Mouse (Mus musculus): ENCODE data around the gene Clmn. TPM values are rescaled to one million over a fixed set of nuclear protein-coding genes. Genes with fewer than 3 reads are reported as not detected.

Gene Clmn
- polyA plus RNA-seq, 1 experiment: 0.05 TPM

DNA sequence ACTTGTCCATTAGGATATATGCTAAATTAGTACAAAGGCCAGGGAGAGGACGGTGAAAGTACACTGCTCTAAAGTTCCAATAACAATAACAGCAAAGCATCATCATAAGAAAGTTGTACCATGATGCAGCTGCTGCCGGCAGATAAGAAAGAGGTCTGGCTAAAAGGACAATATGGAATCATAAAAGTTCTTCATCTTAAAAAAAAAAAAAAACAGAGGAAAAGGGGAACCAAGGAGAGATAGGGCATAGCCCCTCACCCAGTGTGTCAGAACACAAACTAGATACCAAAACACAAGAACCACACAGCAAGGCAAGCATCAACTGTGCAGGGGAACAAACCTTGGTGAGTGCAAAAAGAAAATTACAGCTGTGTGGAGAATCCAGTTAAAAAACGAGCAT is 27.4 kb upstream of the Clmn start:
- TF ChIP-seq FOSL1 (IDR thresholded peaks at IDR 0.05; ENCODE audit: insufficient read depth, low read length, poor library complexity, severe bottlenecking) (no peak), MYOD1 (IDR thresholded peaks at IDR 0.05; ENCODE audit: control insufficient read depth, insufficient read length, low read depth) (no peak), USF1 (IDR thresholded peaks at IDR 0.05; ENCODE audit: low read depth) (no peak), CEBPB (IDR thresholded peaks at IDR 0.05; ENCODE audit: low read depth) (no peak), MAX (IDR thresholded peaks at IDR 0.05) (no peak), CTCF (IDR thresholded peaks at IDR 0.05; ENCODE audit: control insufficient read depth, insufficient read depth, insufficient read length) (no peak), MYOG (IDR thresholded peaks at IDR 0.05; ENCODE audit: control insufficient read depth, extremely low read depth, insufficient read length) (no peak)
- Histone ChIP-seq H3K79me2 (ENCODE audit: control insufficient read depth, insufficient read depth) (no peaks in the 10 kb centered on the region), H3K27me3 (ENCODE audit: control insufficient read depth, insufficient read depth, insufficient read length) (peaks cover 27% of the 10 kb centered on the region), H3K4me3 (ENCODE audit: insufficient read depth, poor library complexity, severe bottlenecking) (no peak overlapping the region), H3ac (ENCODE audit: control insufficient read depth, insufficient read length, low read depth) (no peak overlapping the region), H3K79me3 (ENCODE audit: low read depth) (no peaks in the 10 kb centered on the region), H3K36me3 (ENCODE audit: control insufficient read depth, insufficient read depth) (no peaks in the 10 kb centered on the region)

DNA sequence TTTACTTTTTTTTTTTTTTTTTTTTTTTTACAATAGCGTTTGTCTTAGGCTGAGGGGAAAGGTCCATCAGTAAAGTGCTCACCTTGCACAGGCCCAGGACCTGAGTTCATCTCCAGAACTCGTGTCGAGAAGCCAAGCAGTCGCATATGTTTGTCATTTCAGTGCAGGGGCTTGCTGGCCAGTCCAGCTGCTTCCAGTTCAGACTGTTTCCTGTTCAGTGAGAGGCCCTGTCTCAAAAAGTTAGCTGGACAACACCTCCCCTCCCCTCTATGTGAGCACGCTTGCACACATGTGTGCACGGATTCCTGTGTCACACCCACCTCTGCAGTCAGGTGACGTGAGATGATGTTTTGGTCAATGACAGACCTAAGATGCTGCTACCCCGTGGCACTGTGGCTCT is 25.2 kb upstream of the Clmn start:
- TF ChIP-seq MYOG (IDR thresholded peaks at IDR 0.05; ENCODE audit: control insufficient read depth, extremely low read depth, insufficient read length): no peak
- no peak for TF ChIP-seq MYOD1 (IDR thresholded peaks at IDR 0.05; ENCODE audit: control insufficient read depth, insufficient read length, low read depth)
- TF ChIP-seq FOSL1 (IDR thresholded peaks at IDR 0.05; ENCODE audit: insufficient read depth, low read length, poor library complexity, severe bottlenecking): no peak
- no peak for TF ChIP-seq MAX (IDR thresholded peaks at IDR 0.05)
- no peak for TF ChIP-seq USF1 (IDR thresholded peaks at IDR 0.05; ENCODE audit: low read depth)
- no peak for TF ChIP-seq CEBPB (IDR thresholded peaks at IDR 0.05; ENCODE audit: low read depth)
- TF ChIP-seq CTCF (IDR thresholded peaks at IDR 0.05; ENCODE audit: control insufficient read depth, insufficient read depth, insufficient read length): no peak
- Histone ChIP-seq H3ac (ENCODE audit: control insufficient read depth, insufficient read length, low read depth) (no peak overlapping the region), H3K4me3 (ENCODE audit: insufficient read depth, poor library complexity, severe bottlenecking) (no peak overlapping the region), H3K79me3 (ENCODE audit: low read depth) (no peaks in the 10 kb centered on the region), H3K27me3 (ENCODE audit: control insufficient read depth, insufficient read depth, insufficient read length) (peaks cover 16% of the 10 kb centered on the region), H3K36me3 (ENCODE audit: control insufficient read depth, insufficient read depth) (no peaks in the 10 kb centered on the region), H3K79me2 (ENCODE audit: control insufficient read depth, insufficient read depth) (no peaks in the 10 kb centered on the region)

DNA sequence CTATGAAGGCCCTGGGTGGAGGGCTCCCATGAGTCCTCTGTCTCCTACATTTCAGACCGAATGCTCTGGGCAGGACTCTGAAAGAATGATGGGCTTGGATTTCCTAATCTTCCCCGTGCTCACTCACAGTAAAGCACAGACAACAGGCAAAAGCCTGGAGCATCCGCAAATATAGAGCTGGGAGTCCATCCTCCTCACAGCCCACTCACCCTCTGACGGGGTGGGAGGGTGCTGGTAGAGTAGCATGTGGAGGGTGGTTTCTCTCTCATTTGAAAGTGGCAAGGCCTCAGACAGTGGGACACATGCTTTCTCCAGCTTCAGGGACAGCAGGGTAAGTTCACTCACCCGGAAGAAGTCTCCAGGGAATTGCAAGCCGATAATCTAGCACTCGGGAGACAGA is 21.2 kb upstream of the Clmn start:
- Histone ChIP-seq H3K36me3 (ENCODE audit: control insufficient read depth, insufficient read depth) (no peaks in the 10 kb centered on the region), H3K27me3 (ENCODE audit: control insufficient read depth, insufficient read depth, insufficient read length) (peaks cover 20% of the 10 kb centered on the region), H3K79me2 (ENCODE audit: control insufficient read depth, insufficient read depth) (no peaks in the 10 kb centered on the region), H3K79me3 (ENCODE audit: low read depth) (no peaks in the 10 kb centered on the region), H3K4me3 (ENCODE audit: insufficient read depth, poor library complexity, severe bottlenecking) (no peak overlapping the region), H3ac (ENCODE audit: control insufficient read depth, insufficient read length, low read depth) (no peak overlapping the region)
- TF ChIP-seq MYOD1 (IDR thresholded peaks at IDR 0.05; ENCODE audit: control insufficient read depth, insufficient read length, low read depth): no peak
- no peak for TF ChIP-seq USF1 (IDR thresholded peaks at IDR 0.05; ENCODE audit: low read depth)
- TF ChIP-seq FOSL1 (IDR thresholded peaks at IDR 0.05; ENCODE audit: insufficient read depth, low read length, poor library complexity, severe bottlenecking): no peak
- no peak for TF ChIP-seq MAX (IDR thresholded peaks at IDR 0.05)
- no peak for TF ChIP-seq MYOG (IDR thresholded peaks at IDR 0.05; ENCODE audit: control insufficient read depth, extremely low read depth, insufficient read length)
- TF ChIP-seq CEBPB (IDR thresholded peaks at IDR 0.05; ENCODE audit: low read depth): no peak
- no peak for TF ChIP-seq CTCF (IDR thresholded peaks at IDR 0.05; ENCODE audit: control insufficient read depth, insufficient read depth, insufficient read length)

DNA sequence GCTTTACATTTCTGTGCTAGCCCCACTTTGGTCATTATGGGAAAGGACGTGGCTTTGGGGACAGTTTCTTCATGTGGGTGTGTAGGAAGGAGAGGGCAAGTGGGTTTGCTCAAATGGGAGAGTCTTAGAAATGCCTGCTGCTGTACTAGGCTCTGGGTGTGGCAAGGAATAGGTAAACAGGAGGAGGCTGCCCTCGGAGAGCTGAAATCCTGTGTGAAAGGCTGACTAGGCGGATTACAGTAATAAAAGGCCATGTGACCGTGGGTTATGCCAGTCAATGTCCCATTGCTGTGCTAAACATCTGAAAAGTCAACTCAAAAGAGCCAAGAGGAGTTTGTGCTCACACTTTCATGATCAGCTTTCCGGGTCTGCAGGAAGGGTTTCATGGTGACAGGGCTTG is 17.7 kb upstream of the Clmn start:
- no peaks in the 10 kb centered on the region for H3K79me2 ChIP-seq (ENCODE audit: control insufficient read depth, insufficient read depth)
- H3K4me3 ChIP-seq (ENCODE audit: insufficient read depth, poor library complexity, severe bottlenecking): no peak overlapping the region
- no peaks in the 10 kb centered on the region for H3K79me3 ChIP-seq (ENCODE audit: low read depth)
- TF ChIP-seq MAX (IDR thresholded peaks at IDR 0.05) (no peak), MYOD1 (IDR thresholded peaks at IDR 0.05; ENCODE audit: control insufficient read depth, insufficient read length, low read depth) (no peak), USF1 (IDR thresholded peaks at IDR 0.05; ENCODE audit: low read depth) (no peak)
- H3K36me3 ChIP-seq (ENCODE audit: control insufficient read depth, insufficient read depth): no peaks in the 10 kb centered on the region
- H3K27me3 ChIP-seq (ENCODE audit: control insufficient read depth, insufficient read depth, insufficient read length): peaks cover 40% of the 10 kb centered on the region
- H3ac ChIP-seq (ENCODE audit: control insufficient read depth, insufficient read length, low read depth): no peak overlapping the region

DNA sequence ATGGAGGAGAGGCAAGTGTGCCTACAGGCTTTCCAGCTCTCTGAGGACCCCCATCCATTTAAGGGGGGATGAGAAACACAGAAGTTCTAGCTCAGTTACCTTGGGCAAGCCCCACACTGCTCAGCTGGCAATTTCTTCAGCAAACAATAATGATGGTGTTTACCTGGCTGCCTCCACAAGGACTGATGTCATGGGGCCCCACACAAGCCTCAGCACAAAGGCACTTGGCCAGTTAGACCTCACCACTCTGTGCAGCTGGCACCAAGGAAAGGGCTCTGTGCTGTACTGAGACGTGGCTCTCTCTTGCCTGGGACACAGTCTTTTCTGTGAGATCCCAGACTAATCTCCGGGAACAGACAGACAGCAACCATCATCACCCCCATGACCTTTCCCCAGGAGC is 17.2 kb upstream of the Clmn start:
- Histone ChIP-seq H3K79me2 (ENCODE audit: control insufficient read depth, insufficient read depth) (no peaks in the 10 kb centered on the region), H3K36me3 (ENCODE audit: control insufficient read depth, insufficient read depth) (no peaks in the 10 kb centered on the region), H3ac (ENCODE audit: control insufficient read depth, insufficient read length, low read depth) (no peak overlapping the region), H3K79me3 (ENCODE audit: low read depth) (no peaks in the 10 kb centered on the region), H3K27me3 (ENCODE audit: control insufficient read depth, insufficient read depth, insufficient read length) (peaks cover 45% of the 10 kb centered on the region), H3K4me3 (ENCODE audit: insufficient read depth, poor library complexity, severe bottlenecking) (no peak overlapping the region)
- no peak for TF ChIP-seq MYOD1 (IDR thresholded peaks at IDR 0.05; ENCODE audit: control insufficient read depth, insufficient read length, low read depth)
- TF ChIP-seq CEBPB (IDR thresholded peaks at IDR 0.05; ENCODE audit: low read depth): no peak
- TF ChIP-seq USF1 (IDR thresholded peaks at IDR 0.05; ENCODE audit: low read depth): no peak
- no peak for TF ChIP-seq CTCF (IDR thresholded peaks at IDR 0.05; ENCODE audit: control insufficient read depth, insufficient read depth, insufficient read length)
- TF ChIP-seq MYOG (IDR thresholded peaks at IDR 0.05; ENCODE audit: control insufficient read depth, extremely low read depth, insufficient read length): no peak

DNA sequence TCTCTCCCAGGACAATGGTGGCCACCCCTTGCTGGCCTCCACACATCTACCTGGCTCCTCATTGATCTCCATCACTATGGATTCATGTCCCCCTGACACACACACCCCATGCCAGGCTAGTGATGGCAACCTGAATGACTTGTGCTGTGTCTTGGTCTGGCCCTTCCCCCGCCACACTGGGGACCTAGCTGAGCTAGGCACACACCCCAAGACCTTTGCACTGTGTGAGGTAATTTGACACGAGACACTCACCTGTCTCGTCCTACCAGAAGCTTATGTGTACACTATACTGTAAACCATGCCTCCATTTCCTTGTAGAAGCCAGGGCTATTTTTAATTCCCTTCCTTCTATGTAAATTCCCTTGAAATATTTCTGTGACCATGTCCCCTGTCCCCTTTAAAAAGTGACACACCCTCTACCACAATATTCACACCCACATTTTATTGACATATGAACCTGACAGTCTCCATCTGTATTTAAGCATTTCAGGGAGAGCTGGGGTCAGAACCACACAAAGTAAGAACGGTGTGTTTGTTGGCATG is 16.7 kb upstream of the Clmn start:
- H3K79me3 ChIP-seq (ENCODE audit: low read depth): no peaks in the 10 kb centered on the region
- peaks cover 50% of the 10 kb centered on the region for H3K27me3 ChIP-seq (ENCODE audit: control insufficient read depth, insufficient read depth, insufficient read length)
- H3K36me3 ChIP-seq (ENCODE audit: control insufficient read depth, insufficient read depth): no peaks in the 10 kb centered on the region
- H3K4me3 ChIP-seq (ENCODE audit: insufficient read depth, poor library complexity, severe bottlenecking): no peak overlapping the region
- no peaks in the 10 kb centered on the region for H3K79me2 ChIP-seq (ENCODE audit: control insufficient read depth, insufficient read depth)
- TF ChIP-seq USF1 (IDR thresholded peaks at IDR 0.05; ENCODE audit: low read depth): no peak
- TF ChIP-seq CTCF (IDR thresholded peaks at IDR 0.05; ENCODE audit: control insufficient read depth, insufficient read depth, insufficient read length): no peak
- no peak for TF ChIP-seq MYOD1 (IDR thresholded peaks at IDR 0.05; ENCODE audit: control insufficient read depth, insufficient read length, low read depth)
- no peak for TF ChIP-seq MAX (IDR thresholded peaks at IDR 0.05)
- no peak for TF ChIP-seq MYOG (IDR thresholded peaks at IDR 0.05; ENCODE audit: control insufficient read depth, extremely low read depth, insufficient read length)
- no peak for TF ChIP-seq FOSL1 (IDR thresholded peaks at IDR 0.05; ENCODE audit: insufficient read depth, low read length, poor library complexity, severe bottlenecking)
- TF ChIP-seq CEBPB (IDR thresholded peaks at IDR 0.05; ENCODE audit: low read depth): no peak
- no peak overlapping the region for H3ac ChIP-seq (ENCODE audit: control insufficient read depth, insufficient read length, low read depth)
